Mouse (Mus musculus) T-helper 17 cell (primary cell): ENCODE data around the gene Efcc1.

Source experiments
- in situ Hi-C, 2 experiments: fragments of 300-600 bp; cut with MboI, MseI; formaldehyde crosslinking; loops; 1 replicate in 1 of 2; 2 replicates in 1 of 2; pipeline ENCODE4 v1.15.1; 2025; ENCODE audit warnings: high pct_unique_total_duplicates in 2 of 2

Efcc1 gene

DNA sequence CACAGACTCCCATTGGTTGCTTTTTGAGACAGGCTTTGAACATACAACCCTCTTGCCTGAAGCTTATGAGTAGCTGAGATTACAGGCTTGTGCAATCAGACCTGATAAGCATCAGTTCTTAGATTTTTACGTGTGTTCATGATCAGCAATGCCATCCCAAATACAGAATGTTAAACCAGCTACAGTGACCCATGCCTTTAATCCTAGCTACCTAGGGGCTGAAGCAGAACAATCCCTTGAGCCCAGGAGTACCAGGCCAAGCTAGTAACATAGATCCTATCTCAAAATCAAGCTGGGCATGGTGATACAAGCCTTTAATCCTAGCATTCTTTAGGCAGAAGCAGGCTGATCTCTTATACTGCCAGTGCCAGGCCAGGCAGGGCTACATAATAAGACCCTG lies 73.4 kb downstream of the Efcc1 start:
- in situ Hi-C loops: loop anchor here in 1 of 2 experiments (5.0 kb wide), 1 partner anchor 247 kb away; no protein-coding TSS in a partner anchor

- in situ Hi-C loops: loop anchor here in 1 of 2 experiments (5.0 kb wide), 1 partner anchor 248 kb away; no protein-coding TSS in a partner anchor
Observed at GRCm38 (mm10) chr6:87804886-87805285, 74.2 kb downstream of the Efcc1 start.

DNA sequence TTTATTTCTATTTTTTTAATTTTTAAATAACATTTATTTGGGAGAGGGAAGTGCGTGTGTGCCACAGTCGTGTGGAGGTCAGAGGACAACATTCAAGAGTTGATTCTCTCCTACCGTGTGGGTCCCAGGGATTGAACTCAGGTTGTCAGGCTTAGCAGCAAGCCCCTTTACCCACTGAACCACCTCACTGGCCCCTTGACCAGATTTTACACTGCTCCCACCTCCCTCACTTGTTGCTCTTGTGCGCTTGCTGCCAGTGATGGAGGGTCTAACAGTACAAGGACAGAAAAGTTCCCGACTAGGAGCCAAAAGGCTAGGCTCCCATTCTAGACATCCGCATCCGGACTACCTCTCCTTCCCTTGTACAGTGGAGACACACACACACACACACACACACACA lies 74.8 kb downstream of the Efcc1 start:
- in situ Hi-C loops: no loop called here
